Mouse (Mus musculus): ENCODE data around the gene Fut2.

- no peak for TF ChIP-seq CHD2 (IDR thresholded peaks at IDR 0.05; ENCODE audit: low read length)
- TF ChIP-seq RAD21 (IDR thresholded peaks at IDR 0.05; ENCODE audit: low read depth, low read length) = no peak
- no peak for TF ChIP-seq CTCF (conservative IDR thresholded peaks at IDR 0.05 in 1 of 2, IDR thresholded peaks at IDR 0.05 in 1 of 2; ENCODE audit: low read depth in 2 of 2, low read length in 2 of 2)
- no peak for TF ChIP-seq JUN (IDR thresholded peaks at IDR 0.05; ENCODE audit: insufficient read depth, low read depth, low read length)
- no peak for TF ChIP-seq TCF12 (IDR thresholded peaks at IDR 0.05; ENCODE audit: low read depth, low read length)
- no peak for TF ChIP-seq NELFE (IDR thresholded peaks at IDR 0.05; ENCODE audit: low read depth, low read length)
Measured at GRCm38 (mm10) chr7:45700301-45701015, 34.3 kb upstream of the Fut2 start.
